Comparison of ENCODE assay signal across 8 mouse cellular contexts in the genomic region with DNA sequence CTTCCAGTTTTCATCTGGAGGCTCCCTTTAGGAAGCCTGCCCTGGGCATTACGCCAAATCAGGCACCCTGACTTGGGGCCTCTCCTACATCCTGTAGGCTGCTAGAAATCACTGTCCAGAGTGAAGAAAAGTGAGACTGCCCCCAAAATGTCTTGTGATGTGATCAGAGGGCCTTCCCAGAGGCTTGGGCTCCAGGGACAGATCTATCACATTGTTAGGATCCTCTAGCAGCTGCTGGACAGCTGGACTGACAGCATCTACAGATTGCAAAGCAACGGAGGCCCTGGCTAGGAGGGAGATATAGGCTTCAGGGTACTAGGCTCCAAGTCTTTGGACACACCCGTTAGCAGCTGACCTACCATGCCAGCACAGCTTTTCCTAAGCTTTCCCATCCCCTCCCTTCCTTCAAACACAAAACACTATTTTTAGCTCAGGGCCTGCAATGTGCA. TPM values are rescaled to one million over a fixed set of nuclear protein-coding genes. Genes with fewer than 3 reads are reported as not detected.
DNase-seq lines count a peak whose midpoint lies in the region; ATAC-seq and TF ChIP-seq lines count a peak whose summit lies in the region.

No protein-coding gene starts in this region.

- peak overlapping the region; percentile 59 for H3K9ac ChIP-seq in heart, embryonic 14.5 days (ENCODE audit: low read length)
- H3K9ac ChIP-seq in liver, embryonic 12.5 days: no peak overlapping the region

- H3K27ac ChIP-seq in bone marrow macrophage, adult 2 months (ENCODE audit: insufficient read depth, low read depth, low read length): peak overlapping the region; percentile 20; the same call in 1 of the 2 replicates
- H3K27ac ChIP-seq in heart, embryonic 14.5 days (replicated peaks in 1 of 2; ENCODE audit: control insufficient read depth in 1 of 2, insufficient read depth in 1 of 2, low read depth in 2 of 2, low read length in 2 of 2): peak overlapping the region; percentile 85 to 96
- peak overlapping the region; percentile 29; the same call in 1 of the 2 replicates for H3K27ac ChIP-seq in liver, embryonic 12.5 days

- H3K4me3 ChIP-seq in bone marrow macrophage, adult 2 months (ENCODE audit: insufficient read depth, low read length): no peak overlapping the region
- H3K4me3 ChIP-seq in heart, embryonic 14.5 days (ENCODE audit: control insufficient read depth in 1 of 2, insufficient read depth in 1 of 2, low read depth in 1 of 2, low read length in 2 of 2): no peak overlapping the region
- no peak overlapping the region for H3K4me3 ChIP-seq in liver, embryonic 12.5 days

- peak overlapping the region; percentile 48 for H3K4me2 ChIP-seq in heart, embryonic 14.5 days (ENCODE audit: low read length)
- no peak overlapping the region for H3K4me2 ChIP-seq in liver, embryonic 12.5 days

- DNase-seq in heart, adult 18-20 months: peak; percentile 43 to 49
- DNase-seq in heart, postnatal 25 days (ENCODE audit: low spot score): no peak
- no peak for DNase-seq in natural killer cell, adult 2 months (ENCODE audit: low spot score in 2 of 2)
- no peak for DNase-seq in gastrocnemius, adult 8-10 months (ENCODE audit: low spot score in 2 of 2)
- DNase-seq in left cerebral cortex, postnatal 14 days (ENCODE audit: low spot score in 2 of 2): no peak

- H3K9me3 ChIP-seq in heart, embryonic 14.5 days (ENCODE audit: control insufficient read depth, low read length): no peaks in the 10 kb centered on the region
- H3K9me3 ChIP-seq in liver, embryonic 12.5 days (replicated peaks): no peaks in the 10 kb centered on the region

- H3K4me1 ChIP-seq in bone marrow macrophage, adult 2 months (ENCODE audit: control insufficient read depth, insufficient read depth, low read length): peaks cover 42% of the 10 kb centered on the region
- peaks cover 54 to 95% of the 10 kb centered on the region in 2 experiments for H3K4me1 ChIP-seq in heart, embryonic 14.5 days (ENCODE audit: control insufficient read depth in 2 of 2, insufficient read depth in 2 of 2, low read length in 2 of 2)
- H3K4me1 ChIP-seq in liver, embryonic 12.5 days: peaks cover 19% of the 10 kb centered on the region

- TF ChIP-seq CTCF in bone marrow macrophage, adult 2 months (IDR thresholded peaks at IDR 0.05; ENCODE audit: low read depth, low read length): no peak

- H3K36me3 ChIP-seq in heart, embryonic 14.5 days (ENCODE audit: control insufficient read depth, insufficient read depth, low read length): peaks cover 99% of the 10 kb centered on the region
- H3K36me3 ChIP-seq in liver, embryonic 12.5 days: peaks cover 100% of the 10 kb centered on the region

- 14% methylated on average over 3 of the region's 3 CpGs for WGBS in heart, embryonic 14.5 days
- 75% methylated on average over 3 of the region's 3 CpGs for WGBS in liver, embryonic 12.5 days (ENCODE audit: insufficient replicate concordance)

- intact Hi-C loops in heart, postnatal 25 days (cut with DNase I): no loop called here
- intact Hi-C loops in left cerebral cortex, postnatal 14 days (cut with DNase I): no loop called here

- H3K27me3 ChIP-seq in heart, embryonic 14.5 days (ENCODE audit: control insufficient read depth, insufficient read depth, low read length): no peaks in the 10 kb centered on the region
- no peaks in the 10 kb centered on the region for H3K27me3 ChIP-seq in liver, embryonic 12.5 days (replicated peaks)

- peak; percentile 32; the same call in 1 of the 2 replicates for ATAC-seq in heart, embryonic 14.5 days (ENCODE audit: insufficient number of reproducible peaks, insufficient read depth, low FRiP score, low read depth)
- no peak for ATAC-seq in liver, embryonic 12.5 days

- no peak for TF ChIP-seq POLR2A in bone marrow macrophage, adult 2 months (IDR thresholded peaks at IDR 0.05; ENCODE audit: borderline replicate concordance, low read depth, low read length)

RNA-seq across cellular contexts. Expression of gene Wdr1, which starts 13.5 kb away (rescaled TPM):
- 100 to 1,000 TPM; 122 to 133 TPM for total RNA-seq in heart, adult 18-20 months (2021)
- total RNA-seq in heart, postnatal 25 days (2021): 100 to 1,000 TPM; 129 to 137 TPM
- 210 and 216 TPM in 2 replicates for polyA plus RNA-seq in bone marrow macrophage, adult 2 months (2012; ENCODE audit: insufficient read depth, insufficient read length, missing spikeins)
- 252 TPM in 2 replicates for polyA plus RNA-seq in heart, embryonic 14.5 days (2014; fragmentation: Nextera tagmentation; extraction: Ambion mirVana)
- polyA plus RNA-seq in liver, embryonic 12.5 days (2016; fragmentation: Nextera tagmentation; extraction: Ambion mirVana): 122 and 131 TPM in 2 replicates
- total RNA-seq in gastrocnemius, adult 8-10 months (2022): 10 to 100 TPM; 35.3 to 43.7 (median 38.8) TPM
- 100 to 1,000 TPM; 196 to 199 TPM for total RNA-seq in left cerebral cortex, postnatal 14 days (2021)

RNA-seq across cellular contexts. Expression of gene Slc2a9, which starts 46.5 kb away (rescaled TPM):
- 1 to 10 TPM; 1.6 to 2.0 TPM for total RNA-seq in heart, adult 18-20 months (2021)
- total RNA-seq in heart, postnatal 25 days (2021): 1 to 10 TPM; 1.1 to 1.6 TPM
- polyA plus RNA-seq in bone marrow macrophage, adult 2 months (2012; ENCODE audit: insufficient read depth, insufficient read length, missing spikeins): 15.0 and 17.9 TPM in 2 replicates
- polyA plus RNA-seq in heart, embryonic 14.5 days (2014; fragmentation: Nextera tagmentation; extraction: Ambion mirVana): 0.32 and 0.35 TPM in 2 replicates
- 0.60 and 1.2 TPM in 2 replicates for polyA plus RNA-seq in liver, embryonic 12.5 days (2016; fragmentation: Nextera tagmentation; extraction: Ambion mirVana)
- under 1 TPM; 0.31 to 0.92 (median 0.61) TPM for total RNA-seq in gastrocnemius, adult 8-10 months (2022)
- total RNA-seq in left cerebral cortex, postnatal 14 days (2021): 1 to 10 TPM in 1 of 2 experiments, under 1 TPM in 1; 0.93 to 1.3 TPM

Comparison
In these comparisons a context has a peak if more than half of its experiments do, and no peak if none do; other contexts are left out.
1. DNase-seq: peak in heart, adult 18-20 months (2 of 2); none in heart, postnatal 25 days (single experiment), natural killer cell, adult 2 months (0 of 2), gastrocnemius, adult 8-10 months (0 of 2) and left cerebral cortex, postnatal 14 days (0 of 2).
2. H3K27ac ChIP-seq: peak in every context shown above with its lines; median percentile 90 in heart, embryonic 14.5 days; 29 in liver, embryonic 12.5 days; 20 in bone marrow macrophage, adult 2 months.